Comparison of ENCODE assay signal across 8 mouse cellular contexts in genomic region chr8:10043842-10044510, GRCm38 (mm10). TPM values are rescaled to one million over a fixed set of nuclear protein-coding genes. Genes with fewer than 3 reads are reported as not detected.
DNase-seq lines count a peak whose midpoint lies in the region; ATAC-seq and TF ChIP-seq lines count a peak whose summit lies in the region.

No protein-coding gene starts in this region.

- no peak overlapping the region for H3K9ac ChIP-seq in midbrain, embryonic 13.5 days (replicated peaks)
- no peak overlapping the region for H3K9ac ChIP-seq in midbrain, embryonic 11.5 days (ENCODE audit: low read length)
- H3K9ac ChIP-seq in midbrain, postnatal 0 days (replicated peaks; ENCODE audit: low read length, poor library complexity, severe bottlenecking) = no peak overlapping the region

- peak; percentile 83 for TF ChIP-seq CTCF in layer of hippocampus, adult 2 months (conservative IDR thresholded peaks at IDR 0.05)
- peak; percentile 93 for TF ChIP-seq CTCF in midbrain, postnatal 0 days (IDR thresholded peaks at IDR 0.05)

- H3K36me3 ChIP-seq in midbrain, embryonic 13.5 days = no peaks in the 10 kb centered on the region
- no peaks in the 10 kb centered on the region for H3K36me3 ChIP-seq in midbrain, embryonic 11.5 days (ENCODE audit: control insufficient read depth, insufficient read depth, low read length)
- H3K36me3 ChIP-seq in midbrain, postnatal 0 days (ENCODE audit: insufficient read depth, low read length) = no peaks in the 10 kb centered on the region

- peak; percentile 14 for DNase-seq in adrenal gland, adult 2 months
- DNase-seq in adrenal gland, postnatal 4 days (ENCODE audit: low spot score in 2 of 2) = no peak
- no peak for DNase-seq in midbrain, embryonic 11.5 days (ENCODE audit: low spot score, missing footprints)
- peak; percentile 59 for DNase-seq in embryo, embryonic 10.5 days (ENCODE audit: low spot score)
- DNase-seq in layer of hippocampus, adult 2 months (ENCODE audit: low spot score in 2 of 2) = peak; percentile 52 to 67
- DNase-seq in midbrain, postnatal 0 days (ENCODE audit: low spot score) = peak; percentile 82
- DNase-seq in spleen, postnatal 14 days (ENCODE audit: low spot score in 2 of 2) = no peak

- H3K9me3 ChIP-seq in midbrain, embryonic 13.5 days = no peaks in the 10 kb centered on the region
- no peaks in the 10 kb centered on the region for H3K9me3 ChIP-seq in midbrain, embryonic 11.5 days (ENCODE audit: control insufficient read depth, low read length)
- no peaks in the 10 kb centered on the region for H3K9me3 ChIP-seq in midbrain, postnatal 0 days (ENCODE audit: low read length)

- no peak overlapping the region for H3K4me2 ChIP-seq in midbrain, embryonic 13.5 days (replicated peaks)
- H3K4me2 ChIP-seq in midbrain, embryonic 11.5 days = no peak overlapping the region
- H3K4me2 ChIP-seq in midbrain, postnatal 0 days (ENCODE audit: low read depth, low read length, poor library complexity, severe bottlenecking) = no peak overlapping the region

- H3K4me1 ChIP-seq in midbrain, embryonic 13.5 days (replicated peaks) = peaks cover under 1% of the 10 kb centered on the region
- H3K4me1 ChIP-seq in midbrain, embryonic 11.5 days (ENCODE audit: control insufficient read depth, insufficient read depth, low read length) = no peaks in the 10 kb centered on the region
- H3K4me1 ChIP-seq in midbrain, postnatal 0 days (ENCODE audit: insufficient read depth, low read length) = no peaks in the 10 kb centered on the region

- no peaks in the 10 kb centered on the region for H3K27me3 ChIP-seq in midbrain, embryonic 13.5 days
- no peaks in the 10 kb centered on the region for H3K27me3 ChIP-seq in midbrain, embryonic 11.5 days (ENCODE audit: control insufficient read depth, insufficient read depth, low read length)
- 0 out of 2 replicates have a peak, but pooled peaks cover 2% of the 10 kb centered on the region for H3K27me3 ChIP-seq in midbrain, postnatal 0 days (ENCODE audit: insufficient read depth, low read length)

- 0 out of 2 replicates have a peak, but pooled peaks have one; percentile 67 for ATAC-seq in midbrain, embryonic 13.5 days
- ATAC-seq in midbrain, embryonic 11.5 days (ENCODE audit: low FRiP score) = no peak; the same call in 1 of the 2 replicates
- no peak for ATAC-seq in midbrain, postnatal 0 days (ENCODE audit: low FRiP score)

- 56% methylated on average over 13 of the region's 13 CpGs for WGBS in midbrain, embryonic 13.5 days
- WGBS in midbrain, embryonic 11.5 days = 55% methylated on average over 13 of the region's 13 CpGs
- WGBS in midbrain, postnatal 0 days = 49% methylated on average over 13 of the region's 13 CpGs

- H3K4me3 ChIP-seq in midbrain, embryonic 13.5 days (replicated peaks) = no peak overlapping the region
- no peak overlapping the region for H3K4me3 ChIP-seq in midbrain, embryonic 11.5 days (ENCODE audit: low read depth, low read length)
- H3K4me3 ChIP-seq in layer of hippocampus, adult 2 months = no peak overlapping the region
- H3K4me3 ChIP-seq in midbrain, postnatal 0 days (ENCODE audit: low read depth, low read length) = no peak overlapping the region

- H3K27ac ChIP-seq in midbrain, embryonic 13.5 days = no peak overlapping the region
- H3K27ac ChIP-seq in midbrain, embryonic 11.5 days (ENCODE audit: low read depth, low read length) = no peak overlapping the region
- H3K27ac ChIP-seq in layer of hippocampus, adult 2 months = no peak overlapping the region
- no peak overlapping the region for H3K27ac ChIP-seq in midbrain, postnatal 0 days (ENCODE audit: low read depth, low read length)

RNA-seq across cellular contexts. Expression of gene Tnfsf13b, which starts 37.7 kb away (rescaled TPM):
- total RNA-seq in adrenal gland, adult 2 months (2021) = 10 to 100 TPM in 1 of 2 experiments, 1 to 10 TPM in 1; 5.9 to 13.4 TPM
- polyA plus RNA-seq in adrenal gland, adult 2 months (2012; rRNA removed) = 4.8 and 5.1 TPM in 2 replicates
- total RNA-seq in adrenal gland, postnatal 4 days (2021) = 1 to 10 TPM; 6.6 to 7.7 TPM
- 0.32 and 0.34 TPM in 2 replicates for polyA plus RNA-seq in midbrain, embryonic 13.5 days (2015; fragmentation: Nextera tagmentation; extraction: Ambion mirVana)
- polyA plus RNA-seq in midbrain, embryonic 11.5 days (2014; fragmentation: Nextera tagmentation; extraction: Ambion mirVana) = 0.19 TPM in 2 replicates
- total RNA-seq in layer of hippocampus, adult 2 months (2021) = 1 to 10 TPM; 1.5 to 2.2 TPM
- 0.33 and 1.1 TPM in 2 replicates for total RNA-seq in midbrain, postnatal 0 days (2014; rRNA removed)
- polyA plus RNA-seq in midbrain, postnatal 0 days (2015; fragmentation: Nextera tagmentation; extraction: Ambion mirVana) = 0.59 and 1.1 TPM in 2 replicates

Comparison
In these comparisons a context has a peak if more than half of its experiments do, and no peak if none do; other contexts are left out.
1. DNase-seq: peak in adrenal gland, adult 2 months (single experiment), embryo, embryonic 10.5 days (single experiment), layer of hippocampus, adult 2 months (2 of 2) and midbrain, postnatal 0 days (single experiment); none in adrenal gland, postnatal 4 days (0 of 2), midbrain, embryonic 11.5 days (single experiment) and spleen, postnatal 14 days (0 of 2).